Mouse (Mus musculus) kidney, embryonic 14.5 days (tissue): ENCODE measurements around the gene Psmg4. TPM values are rescaled to one million over a fixed set of nuclear protein-coding genes. Genes with fewer than 3 reads are reported as not detected.

Source experiments
- ATAC-seq: fragments of 200-750 bp; cut with Nextera tagmentation; 2 replicates; pipeline ENCODE4 v1.8.0; 2017; ENCODE audit warnings: moderate number of reproducible peaks, mild to moderate bottlenecking, moderate TSS enrichment, moderate library complexity; ENCODE audit not compliant: low FRiP score, low TSS enrichment
- H3K27ac ChIP-seq: fragments of 300-500 bp; sonication (generic); 2 replicates; pipeline ENCODE4 v1.5.1; 2014; ENCODE audit warnings: low read depth, mild to moderate bottlenecking, low read length, moderate library complexity, mixed read lengths
- H3K27me3 ChIP-seq: fragments of 300-500 bp; sonication (generic); 2 replicates; pipeline ENCODE4 v1.6.1; 2014; ENCODE audit warnings: mild to moderate bottlenecking, low read length; ENCODE audit not compliant: control insufficient read depth, insufficient read depth
- H3K36me3 ChIP-seq: fragments of 300-500 bp; sonication (generic); 2 replicates; pipeline ENCODE4 v1.6.1; 2014; ENCODE audit warnings: low read length, mixed read lengths; ENCODE audit not compliant: control insufficient read depth, insufficient read depth
- H3K4me1 ChIP-seq: fragments of 300-500 bp; sonication (generic); 2 replicates; pipeline ENCODE4 v1.6.1; 2014; ENCODE audit warnings: low read length, mixed read lengths; ENCODE audit not compliant: control insufficient read depth, insufficient read depth
- H3K4me2 ChIP-seq: fragments of 300-500 bp; sonication (generic); replicated peaks from 2 replicates; pipeline ENCODE4 v1.6.1; 2014; ENCODE audit warnings: low read depth, mild to moderate bottlenecking, low read length
- H3K4me3 ChIP-seq: fragments of 300-500 bp; sonication (generic); 2 replicates; pipeline ENCODE4 v1.5.1; 2014; ENCODE audit warnings: mild to moderate bottlenecking, low read length
- H3K9ac ChIP-seq: fragments of 300-500 bp; sonication (generic); 2 replicates; pipeline ENCODE4 v1.6.1; 2014; ENCODE audit warnings: low read depth, mild to moderate bottlenecking, low read length, moderate library complexity
- H3K9me3 ChIP-seq: fragments of 300-500 bp; sonication (generic); 2 replicates; pipeline ENCODE4 v1.6.1; 2016; ENCODE audit warnings: low read length; ENCODE audit not compliant: control insufficient read depth
- WGBS: fragments of 180-500 bp; shearing (Covaris S2); extraction: QIAGEN DNeasy Blood & Tissue Kit; methylation state at CpG from one replicate; pipeline ENCODE4 v1.1.7; 2014; 5-methylcytosine and 5-hydroxymethylcytosine counted together
- polyA plus RNA-seq: library from polyadenylated mRNA; unstranded; fragments of >200 nt; fragmentation: Nextera tagmentation; extraction: Ambion mirVana; gene quantifications from 2 replicates; pipeline ENCODE4 v1.2.1, GENCODE M21; 2014

The Psmg4 gene
- polyA plus RNA-seq, 1 experiment from 2014 or later: 84.6 TPM

DNA sequence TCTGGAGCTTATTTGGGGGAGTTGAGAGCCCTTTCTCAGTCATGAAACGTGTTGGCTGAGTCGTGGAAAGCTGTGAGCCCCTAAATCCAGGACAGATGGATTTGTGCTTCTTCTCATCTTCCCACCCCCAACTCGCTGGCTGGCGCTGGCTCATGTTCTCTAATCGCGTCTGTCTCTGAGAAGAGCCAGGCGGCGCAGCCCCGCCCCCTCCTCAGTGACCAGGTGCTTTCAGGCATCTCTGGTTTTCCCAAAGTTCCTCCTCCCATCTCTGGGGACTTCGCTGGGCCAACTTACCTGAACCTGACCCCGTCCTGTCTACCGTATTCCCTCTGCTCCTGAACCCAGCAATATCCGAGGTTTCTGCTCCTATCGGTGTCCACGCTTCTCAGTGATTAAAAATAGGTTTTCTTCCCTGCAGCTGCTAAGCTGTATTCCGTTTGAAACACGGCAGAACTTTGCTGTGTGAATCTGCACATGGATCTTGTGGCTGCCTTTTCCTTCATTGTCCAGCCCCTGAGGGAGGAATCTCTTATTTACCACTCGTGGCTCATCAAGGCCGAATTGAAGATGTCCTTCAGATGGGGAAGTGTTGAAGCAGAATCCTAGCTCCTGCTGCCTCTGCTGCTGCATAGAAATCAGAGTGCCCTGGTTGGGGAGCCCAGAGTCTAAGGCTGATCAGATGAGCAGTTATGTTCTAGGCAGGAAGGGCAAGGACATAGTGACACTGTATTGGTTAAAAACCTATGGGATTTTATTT lies 12.3 kb upstream of the Psmg4 start:
- no peak overlapping the region for H3K4me3 ChIP-seq
- H3K27ac ChIP-seq: no peak overlapping the region
- H3K4me1 ChIP-seq: peaks cover 8% of the 10 kb centered on the region; the same call in 1 of the 2 replicates
- WGBS: 14% methylated on average over 19 of the region's 19 CpGs
- H3K4me2 ChIP-seq: 0 out of 2 replicates have a peak overlapping the region, but pooled peaks have one; percentile 4
- no peaks in the 10 kb centered on the region for H3K27me3 ChIP-seq
- H3K9me3 ChIP-seq: no peaks in the 10 kb centered on the region
- H3K36me3 ChIP-seq: no peaks in the 10 kb centered on the region
- no peak overlapping the region for H3K9ac ChIP-seq
- no peak for ATAC-seq

DNA sequence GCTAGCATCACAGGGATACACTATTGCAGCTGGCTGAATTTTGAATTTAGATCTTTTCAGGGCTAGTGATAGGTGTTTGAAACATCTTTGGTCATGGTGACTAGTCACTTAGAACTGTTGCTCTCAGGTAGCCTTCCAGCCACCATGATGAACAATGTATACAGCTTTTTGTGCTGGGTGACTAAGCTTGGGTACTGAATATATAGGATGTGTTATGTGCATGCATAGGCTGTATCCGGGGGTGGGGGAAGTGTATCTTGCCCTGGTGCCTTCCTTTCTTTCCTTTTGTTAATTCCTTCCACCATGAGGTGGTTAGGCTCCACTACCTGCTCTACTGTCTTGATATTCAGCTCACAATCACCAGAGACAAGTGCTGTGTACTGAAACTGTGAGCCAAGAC lies 11.3 kb upstream of the Psmg4 start:
- Histone ChIP-seq H3K9ac (no peak overlapping the region), H3K36me3 (no peaks in the 10 kb centered on the region), H3K4me2 (no peak overlapping the region), H3K27me3 (no peaks in the 10 kb centered on the region), H3K4me1 (peaks cover 8% of the 10 kb centered on the region; the same call in 1 of the 2 replicates), H3K4me3 (no peak overlapping the region), H3K9me3 (no peaks in the 10 kb centered on the region), H3K27ac (no peak overlapping the region)
- ATAC-seq: no peak
- WGBS: 92% methylated on average over 1 of the region's 1 CpGs

DNA sequence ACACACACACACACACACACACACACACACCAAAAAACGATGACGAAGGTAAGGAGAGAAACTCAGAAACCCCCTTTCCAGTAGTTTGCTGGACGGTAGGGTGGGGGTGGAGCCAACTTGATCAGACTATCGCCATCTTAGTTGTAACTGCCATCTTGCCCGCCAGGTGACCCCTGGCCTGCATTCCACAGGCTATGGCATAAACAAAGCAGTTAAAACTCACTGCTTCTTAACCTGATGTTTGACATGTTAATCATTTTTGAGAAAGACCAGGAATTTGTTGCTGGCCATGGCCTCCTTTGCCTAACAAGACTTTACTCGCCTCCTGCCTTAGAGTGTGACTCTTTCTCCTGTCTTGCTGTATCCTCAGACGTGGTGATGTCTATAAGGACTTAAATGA lies 10.1 kb upstream of the Psmg4 start:
- H3K4me1 ChIP-seq: peaks cover 12% of the 10 kb centered on the region; the same call in 1 of the 2 replicates
- H3K27me3 ChIP-seq: no peaks in the 10 kb centered on the region
- H3K27ac ChIP-seq: no peak overlapping the region
- ATAC-seq: no peak
- H3K9ac ChIP-seq: no peak overlapping the region
- 71% methylated on average over 7 of the region's 7 CpGs for WGBS
- no peaks in the 10 kb centered on the region for H3K36me3 ChIP-seq
- no peak overlapping the region for H3K4me2 ChIP-seq
- H3K9me3 ChIP-seq: no peaks in the 10 kb centered on the region
- no peak overlapping the region for H3K4me3 ChIP-seq

DNA sequence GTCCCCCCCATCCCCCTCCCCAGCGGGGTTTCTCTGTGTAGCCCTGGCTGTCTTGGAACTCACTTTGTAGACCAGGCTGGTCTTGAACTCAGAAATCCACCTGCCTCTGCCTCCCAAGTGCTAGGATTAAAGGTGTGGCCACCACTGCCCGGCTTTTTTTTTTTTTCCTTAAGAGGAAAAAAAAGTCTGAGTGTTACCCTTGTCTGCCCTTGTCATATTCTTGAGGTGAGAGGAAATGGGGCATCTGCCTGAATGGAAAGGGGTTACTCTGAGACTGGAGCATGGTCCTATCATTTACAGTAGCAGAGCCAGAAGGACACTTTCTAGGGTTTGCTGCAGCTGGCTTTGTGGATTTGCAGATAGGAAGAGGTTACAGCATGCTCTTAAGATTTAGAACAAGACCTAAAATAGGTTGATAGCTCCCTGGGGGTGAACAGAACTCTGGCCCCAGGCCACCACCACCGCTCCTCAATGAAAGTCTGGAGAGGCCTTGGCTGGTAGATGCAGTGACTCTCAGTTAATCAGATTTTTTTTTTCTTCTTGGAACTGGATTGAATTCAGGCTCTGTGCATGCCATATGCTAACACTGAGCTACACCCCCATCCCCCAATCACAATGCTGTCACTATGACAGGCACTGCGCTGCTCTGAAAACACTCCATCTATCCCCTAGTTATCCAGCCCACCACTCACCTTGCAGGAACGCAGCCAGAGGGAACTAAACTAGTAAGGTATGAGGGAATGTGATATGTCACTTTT lies 9.3 kb upstream of the Psmg4 start:
- 75% methylated on average over 5 of the region's 5 CpGs for WGBS

DNA sequence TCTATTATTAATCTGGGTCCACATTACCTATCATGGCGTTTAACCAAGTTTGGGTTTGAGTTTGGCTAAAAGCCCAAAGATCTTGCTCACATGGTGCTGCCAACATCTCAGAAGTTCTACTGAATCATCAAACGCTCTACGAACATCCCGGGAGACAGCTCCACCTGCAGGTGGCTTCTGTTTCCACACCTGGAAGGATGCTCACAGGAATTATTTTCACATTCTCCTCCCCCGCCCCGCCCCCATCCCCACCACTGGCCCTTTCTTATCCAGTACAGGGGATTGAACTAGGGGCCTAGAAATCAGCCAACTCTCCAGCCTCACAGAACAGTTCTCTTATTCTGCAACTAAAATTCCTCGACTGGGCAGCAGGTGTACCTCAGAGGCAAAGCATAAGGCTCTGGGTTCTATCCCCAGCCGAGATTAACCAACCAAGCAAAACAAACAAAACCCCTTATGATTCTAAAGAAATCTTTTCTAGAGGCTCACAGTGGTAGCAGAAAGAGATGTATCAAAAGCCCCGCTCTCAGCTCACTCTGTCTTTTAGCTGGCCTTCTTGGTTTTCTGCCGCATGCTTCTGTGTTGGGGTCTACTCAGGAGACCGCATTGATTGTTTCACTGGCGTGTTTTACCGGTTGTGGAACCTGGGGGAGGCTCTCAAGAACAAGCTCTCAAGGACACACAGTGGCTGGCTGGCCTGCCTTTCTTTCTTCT lies 8.4 kb upstream of the Psmg4 start:
- Histone ChIP-seq H3K4me3 (no peak overlapping the region), H3K9ac (no peak overlapping the region), H3K4me1 (peaks cover 8% of the 10 kb centered on the region; the same call in 1 of the 2 replicates), H3K36me3 (no peaks in the 10 kb centered on the region), H3K27me3 (no peaks in the 10 kb centered on the region), H3K4me2 (peak overlapping the region; percentile 17; the same call in 1 of the 2 replicates), H3K9me3 (no peaks in the 10 kb centered on the region), H3K27ac (no peak overlapping the region)
- WGBS: 59% methylated on average over 13 of the region's 13 CpGs
- ATAC-seq: 0 out of 2 replicates have a peak, but pooled peaks have one; percentile 11

More for the DNA sequence above, 9.3 kb upstream of the Psmg4 start:
- H3K27ac ChIP-seq: no peak overlapping the region
- no peak overlapping the region for H3K4me3 ChIP-seq
- H3K4me1 ChIP-seq: peaks cover 12% of the 10 kb centered on the region; the same call in 1 of the 2 replicates
- no peak overlapping the region for H3K4me2 ChIP-seq
- H3K9me3 ChIP-seq: no peaks in the 10 kb centered on the region
- no peaks in the 10 kb centered on the region for H3K27me3 ChIP-seq
- ATAC-seq: no peak
- H3K36me3 ChIP-seq: no peaks in the 10 kb centered on the region
- H3K9ac ChIP-seq: no peak overlapping the region

DNA sequence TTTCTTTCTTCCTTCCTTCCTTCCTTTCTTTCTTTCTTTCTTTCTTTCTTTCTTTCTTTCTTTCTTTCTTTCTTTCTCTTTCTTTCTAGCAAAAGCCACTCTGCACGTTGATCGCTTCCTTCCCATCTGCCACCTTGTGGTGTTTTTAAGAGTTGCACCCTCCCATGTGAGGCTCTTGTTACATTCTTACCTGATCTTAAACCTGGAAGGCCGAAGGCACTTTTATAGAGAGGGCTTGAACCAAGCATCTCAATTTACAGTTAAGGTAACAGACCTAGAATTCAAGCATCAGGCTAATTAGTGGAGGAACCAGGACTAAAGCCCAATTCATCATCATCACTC lies 7.9 kb upstream of the Psmg4 start:
- Histone ChIP-seq H3K27ac (no peak overlapping the region), H3K9ac (no peak overlapping the region), H3K36me3 (no peaks in the 10 kb centered on the region), H3K27me3 (no peaks in the 10 kb centered on the region), H3K4me1 (0 out of 2 replicates have a peak, but pooled peaks cover 4% of the 10 kb centered on the region), H3K9me3 (no peaks in the 10 kb centered on the region), H3K4me2 (no peak overlapping the region), H3K4me3 (no peak overlapping the region)
- ATAC-seq: no peak
- whole genome bisulfite sequencing: 27% methylated on average over 3 of the region's 3 CpGs

DNA sequence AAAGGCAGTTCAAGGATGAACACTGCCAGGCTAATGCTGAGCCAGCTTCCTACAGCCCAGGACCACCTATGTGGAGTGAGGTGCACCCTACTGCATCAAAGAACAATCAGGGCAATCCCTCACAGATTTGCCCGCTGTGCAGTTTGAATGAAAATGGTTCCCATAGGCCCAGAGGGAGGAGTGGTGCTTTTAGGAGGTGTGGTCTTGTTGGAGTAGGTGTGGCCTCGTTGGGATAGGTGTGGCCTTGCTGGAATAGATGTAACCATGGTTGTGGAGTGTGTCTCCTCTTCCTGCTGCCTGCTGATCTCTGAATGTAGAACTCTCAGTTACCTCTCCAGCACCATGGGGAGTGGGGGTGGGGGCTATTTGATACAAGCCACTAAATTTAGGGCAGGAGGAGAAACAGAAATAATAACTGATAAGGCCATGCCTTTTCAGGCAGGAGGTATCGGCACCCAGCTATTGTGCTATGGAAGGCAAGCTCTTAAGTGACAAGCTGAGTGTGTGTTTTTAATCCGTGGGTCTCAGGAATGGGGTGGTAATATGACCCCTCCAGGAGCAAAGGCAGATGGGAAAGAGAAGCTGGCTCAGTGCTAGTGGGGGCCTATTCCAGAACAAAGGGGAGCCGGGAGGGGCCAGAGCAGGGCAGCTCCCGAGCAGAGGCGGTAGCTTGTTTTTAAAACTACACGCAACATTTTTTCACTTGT lies 6.5 kb upstream of the Psmg4 start:
- H3K4me3 ChIP-seq: no peak overlapping the region
- H3K4me2 ChIP-seq: no peak overlapping the region
- H3K36me3 ChIP-seq: no peaks in the 10 kb centered on the region
- 55% methylated on average over 8 of the region's 8 CpGs for WGBS
- ATAC-seq: 0 out of 2 replicates have a peak, but pooled peaks have one; percentile 22
- H3K27ac ChIP-seq: no peak overlapping the region
- H3K9me3 ChIP-seq: no peaks in the 10 kb centered on the region
- H3K27me3 ChIP-seq: no peaks in the 10 kb centered on the region
- 0 out of 2 replicates have a peak, but pooled peaks cover 4% of the 10 kb centered on the region for H3K4me1 ChIP-seq
- no peak overlapping the region for H3K9ac ChIP-seq

DNA sequence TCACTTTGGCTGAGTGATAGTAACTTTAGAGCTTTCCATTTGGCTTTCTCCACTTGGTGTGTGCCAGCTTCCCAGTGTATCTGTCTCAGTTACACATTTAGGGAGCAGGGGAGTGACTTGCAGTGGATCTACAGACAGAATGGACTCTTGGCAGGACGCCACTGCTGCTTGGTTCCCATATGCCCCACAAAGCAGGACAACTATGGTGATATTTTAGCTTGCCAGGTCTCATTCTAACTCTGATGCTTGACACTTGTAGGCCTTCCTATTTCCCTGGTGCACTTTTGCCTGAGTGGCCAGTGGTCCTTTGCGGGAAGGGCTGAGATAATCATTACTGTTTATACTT lies 6.0 kb upstream of the Psmg4 start:
- Histone ChIP-seq H3K9me3 (no peaks in the 10 kb centered on the region), H3K4me1 (0 out of 2 replicates have a peak, but pooled peaks cover 4% of the 10 kb centered on the region), H3K27ac (no peak overlapping the region), H3K4me3 (no peak overlapping the region), H3K4me2 (no peak overlapping the region), H3K9ac (no peak overlapping the region), H3K36me3 (no peaks in the 10 kb centered on the region), H3K27me3 (no peaks in the 10 kb centered on the region)
- WGBS: 69% methylated on average over 2 of the region's 2 CpGs
- ATAC-seq: no peak
